Mouse (Mus musculus) limb, embryonic 14.5 days (tissue): ENCODE measurements around the gene Arhgap44. TPM values are rescaled to one million over a fixed set of nuclear protein-coding genes. Genes with fewer than 3 reads are reported as not detected.

Experiments used
- ATAC-seq: fragments of 200-750 bp; cut with Nextera tagmentation; 2 replicates; pipeline ENCODE4 v1.8.0; 2017; ENCODE audit warnings: low read depth, moderate number of reproducible peaks, moderate TSS enrichment; ENCODE audit not compliant: low FRiP score
- DNase-seq: peaks from one replicate; pipeline ENCODE4 v3.0.0-alpha.2; 2015; ENCODE audit warnings: low spot score
- H3K27ac ChIP-seq: fragments of 300-500 bp; sonication (generic); replicated peaks from 2 replicates; pipeline ENCODE4 v1.5.1; 2014; ENCODE audit warnings: low read depth, mild to moderate bottlenecking, low read length, moderate library complexity, mixed read lengths
- H3K27me3 ChIP-seq: fragments of 300-500 bp; sonication (generic); 2 replicates; pipeline ENCODE4 v1.6.1; 2014; ENCODE audit warnings: low read length, mixed read lengths; ENCODE audit not compliant: control insufficient read depth, insufficient read depth
- H3K36me3 ChIP-seq: fragments of 300-500 bp; sonication (generic); 2 replicates; pipeline ENCODE4 v1.6.1; 2014; ENCODE audit warnings: mild to moderate bottlenecking, low read length, moderate library complexity, mixed read lengths; ENCODE audit not compliant: control insufficient read depth, insufficient read depth
- H3K4me1 ChIP-seq: fragments of 300-500 bp; sonication (generic); 2 replicates; pipeline ENCODE4 v1.6.1; 2014; ENCODE audit warnings: antibody characterized with exemption, low read length, mixed read lengths; ENCODE audit not compliant: control insufficient read depth, insufficient read depth
- H3K4me2 ChIP-seq: fragments of 300-500 bp; sonication (generic); replicated peaks from 2 replicates; pipeline ENCODE4 v1.6.1; 2014; ENCODE audit warnings: low read depth, mild to moderate bottlenecking, low read length, moderate library complexity; ENCODE audit not compliant: severe bottlenecking
- H3K4me3 ChIP-seq: fragments of 300-500 bp; sonication (generic); replicated peaks from 2 replicates; pipeline ENCODE4 v1.5.1; 2014; ENCODE audit warnings: low read length
- H3K9ac ChIP-seq: fragments of 300-500 bp; sonication (generic); 2 replicates; pipeline ENCODE4 v1.6.1; 2014; ENCODE audit warnings: mild to moderate bottlenecking, low read depth, low read length, moderate library complexity; ENCODE audit not compliant: severe bottlenecking
- H3K9me3 ChIP-seq: fragments of 300-500 bp; sonication (generic); 2 replicates; pipeline ENCODE4 v1.6.1; 2016; ENCODE audit warnings: low read length; ENCODE audit not compliant: control insufficient read depth
- POLR2A ChIP-seq: fragments of 200-500 bp; IDR thresholded peaks from 2 replicates; pipeline ENCODE4 v1.8.0; 2012; ENCODE audit warnings: inconsistent platforms, mild to moderate bottlenecking, moderate library complexity, borderline replicate concordance; ENCODE audit not compliant: insufficient read depth, insufficient read length; ENCODE audit errors: extremely low read depth
- WGBS: fragments of 180-500 bp; shearing (Covaris S2); extraction: QIAGEN DNeasy Blood & Tissue Kit; methylation state at CpG from one replicate; pipeline ENCODE4 v1.1.7; 2014; 5-methylcytosine and 5-hydroxymethylcytosine counted together
- polyA plus RNA-seq, 2 experiments: library from polyadenylated mRNA; depleted of rRNA in 1 of 2; stranded (reverse) in 1 of 2; unstranded in 1 of 2; fragments of >200 nt; fragmentation: Nextera tagmentation in 1 of 2; extraction: Ambion mirVana in 1 of 2; gene quantifications; 2 replicates each; pipeline versions ENCODE4 v1.2.1 to v1.2.3; 2012 to 2014

Gene Arhgap44
- polyA plus RNA-seq, 2 experiments = 5.0 to 6.2 TPM

DNA sequence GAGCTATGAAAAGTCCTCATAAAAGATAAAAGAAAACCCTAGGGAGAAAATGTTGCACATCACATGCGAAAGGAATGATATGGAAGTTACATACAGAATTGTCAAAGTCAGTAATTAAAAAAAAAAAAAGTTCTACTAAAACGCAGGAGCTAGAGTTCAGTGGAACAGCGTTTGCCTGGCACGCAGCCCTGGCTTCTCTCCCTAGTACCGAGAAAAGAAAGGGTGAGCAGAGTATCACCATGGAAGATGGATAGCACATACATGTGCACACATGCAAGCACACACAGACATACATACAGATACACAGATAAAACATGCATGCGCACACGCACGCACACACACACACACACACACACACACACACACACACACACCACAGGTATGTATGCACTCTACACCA, 82.0 kb downstream of the Arhgap44 start:
- DNase-seq = no peak
- no peak for TF ChIP-seq POLR2A
- 81% methylated on average over 8 of the region's 8 CpGs for WGBS

DNA sequence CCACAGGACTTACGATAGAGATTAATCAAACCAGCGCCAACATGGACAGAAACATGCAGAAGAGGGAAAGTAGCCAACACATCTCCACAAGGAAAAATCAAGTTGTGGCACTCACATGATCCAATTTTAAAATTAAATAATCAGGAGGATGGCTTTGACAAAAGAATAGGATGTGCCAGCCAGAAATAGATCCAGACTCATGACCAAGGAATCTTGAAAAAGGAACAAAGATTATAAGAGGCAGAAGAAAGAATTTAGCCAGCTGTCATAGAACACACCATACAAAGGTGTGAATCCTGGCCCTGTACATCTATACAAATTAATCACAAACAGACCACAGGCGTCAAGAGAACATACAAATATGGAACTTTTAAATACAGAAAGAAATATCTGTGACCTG, 82.5 kb downstream of the Arhgap44 start:
- Histone ChIP-seq H3K27me3 (no peaks in the 10 kb centered on the region), H3K9ac (no peak overlapping the region), H3K4me2 (no peak overlapping the region), H3K4me3 (no peak overlapping the region), H3K27ac (no peak overlapping the region), H3K36me3 (no peaks in the 10 kb centered on the region), H3K9me3 (no peaks in the 10 kb centered on the region), H3K4me1 (no peaks in the 10 kb centered on the region)
- WGBS = 88% methylated on average over 3 of the region's 3 CpGs
- no peak for TF ChIP-seq POLR2A
- DNase-seq (no peak), ATAC-seq (no peak)

More for the DNA sequence above, 82.0 kb downstream of the Arhgap44 start:
- Histone ChIP-seq H3K4me2 (no peak overlapping the region), H3K27ac (no peak overlapping the region), H3K9ac (no peak overlapping the region), H3K36me3 (no peaks in the 10 kb centered on the region), H3K4me3 (no peak overlapping the region), H3K27me3 (no peaks in the 10 kb centered on the region), H3K9me3 (no peaks in the 10 kb centered on the region), H3K4me1 (no peaks in the 10 kb centered on the region)
- ATAC-seq = no peak

DNA sequence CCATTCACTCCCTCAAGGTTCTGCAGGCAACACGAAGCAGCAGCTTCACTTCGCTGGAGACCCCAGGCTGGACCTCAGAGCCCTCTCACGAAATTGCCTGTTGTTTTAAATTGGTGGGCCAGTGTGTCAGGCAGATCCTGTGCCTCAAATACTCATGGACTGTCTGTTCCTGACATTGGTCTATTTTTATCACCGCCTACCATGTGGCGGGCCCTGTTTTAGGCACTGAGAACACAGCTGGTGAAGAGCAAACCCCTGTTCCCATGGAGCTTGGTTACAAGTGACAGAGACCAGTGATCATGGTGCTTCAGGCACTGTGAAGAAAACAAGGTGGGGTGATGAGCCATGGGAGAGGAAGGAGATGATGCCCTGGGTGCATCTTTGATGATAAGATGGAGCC, 93.2 kb downstream of the Arhgap44 start:
- WGBS = 82% methylated on average over 5 of the region's 5 CpGs
- TF ChIP-seq POLR2A = no peak

DNA sequence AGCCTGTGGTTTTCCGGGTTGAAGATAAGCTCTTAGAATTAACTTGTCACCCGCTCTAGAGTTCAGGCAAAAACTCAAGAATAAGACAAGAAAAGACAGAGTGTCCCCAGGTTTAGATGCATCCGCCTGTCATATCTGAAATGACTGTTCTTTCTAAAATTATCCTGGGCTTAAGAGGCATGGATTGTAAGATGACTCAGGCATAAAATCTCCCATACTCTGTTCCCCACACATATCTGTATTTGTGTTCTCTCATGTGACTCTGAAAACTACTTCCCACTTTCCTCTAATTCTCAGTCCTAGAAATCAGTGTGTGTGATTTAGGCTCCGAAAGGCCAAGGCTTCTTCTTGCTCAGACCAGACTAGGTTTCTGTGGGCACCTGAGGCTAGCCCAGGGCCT, 93.7 kb downstream of the Arhgap44 start:
- no peak for ATAC-seq
- 87% methylated on average over 4 of the region's 4 CpGs for WGBS

More for the DNA sequence above, 93.2 kb downstream of the Arhgap44 start:
- no peaks in the 10 kb centered on the region for H3K36me3 ChIP-seq
- H3K27ac ChIP-seq = no peak overlapping the region
- H3K4me3 ChIP-seq = no peak overlapping the region
- H3K4me1 ChIP-seq = no peaks in the 10 kb centered on the region
- no peaks in the 10 kb centered on the region for H3K27me3 ChIP-seq
- no peak overlapping the region for H3K4me2 ChIP-seq
- no peaks in the 10 kb centered on the region for H3K9me3 ChIP-seq
- H3K9ac ChIP-seq = no peak overlapping the region
- DNase-seq = no peak
- no peak for ATAC-seq

DNA sequence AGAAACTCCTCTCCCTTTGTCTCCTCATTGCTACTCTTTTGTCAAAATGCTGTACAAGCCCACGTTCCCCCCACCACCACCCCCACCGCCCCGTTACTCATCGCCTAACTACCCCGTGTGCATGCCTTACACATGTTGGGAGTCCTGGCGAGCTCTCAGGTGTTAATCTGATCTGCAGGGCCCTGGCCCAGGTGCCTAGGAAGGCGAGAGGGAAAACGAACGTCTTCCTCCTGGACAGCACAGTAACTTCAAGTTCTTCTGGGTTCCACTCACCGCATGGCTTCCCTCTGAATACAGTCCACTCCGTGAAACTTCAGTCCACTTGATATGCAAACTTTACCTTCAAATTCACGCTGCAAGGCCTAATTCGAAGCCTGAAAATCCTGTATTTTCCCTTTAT, 97.6 kb downstream of the Arhgap44 start:
- WGBS = 74% methylated on average over 13 of the region's 13 CpGs
- Histone ChIP-seq H3K27ac (no peak overlapping the region), H3K36me3 (no peaks in the 10 kb centered on the region), H3K4me2 (no peak overlapping the region), H3K4me1 (no peaks in the 10 kb centered on the region), H3K9ac (no peak overlapping the region), H3K27me3 (no peaks in the 10 kb centered on the region), H3K9me3 (no peaks in the 10 kb centered on the region), H3K4me3 (no peak overlapping the region)
- DNase-seq = no peak
- no peak for TF ChIP-seq POLR2A
- ATAC-seq = no peak

More for the DNA sequence above, 93.7 kb downstream of the Arhgap44 start:
- H3K36me3 ChIP-seq = no peaks in the 10 kb centered on the region
- no peak overlapping the region for H3K4me2 ChIP-seq
- H3K4me3 ChIP-seq = no peak overlapping the region
- no peaks in the 10 kb centered on the region for H3K27me3 ChIP-seq
- DNase-seq = no peak
- H3K9me3 ChIP-seq = no peaks in the 10 kb centered on the region
- TF ChIP-seq POLR2A = no peak
- no peak overlapping the region for H3K9ac ChIP-seq
- no peaks in the 10 kb centered on the region for H3K4me1 ChIP-seq
- no peak overlapping the region for H3K27ac ChIP-seq

DNA sequence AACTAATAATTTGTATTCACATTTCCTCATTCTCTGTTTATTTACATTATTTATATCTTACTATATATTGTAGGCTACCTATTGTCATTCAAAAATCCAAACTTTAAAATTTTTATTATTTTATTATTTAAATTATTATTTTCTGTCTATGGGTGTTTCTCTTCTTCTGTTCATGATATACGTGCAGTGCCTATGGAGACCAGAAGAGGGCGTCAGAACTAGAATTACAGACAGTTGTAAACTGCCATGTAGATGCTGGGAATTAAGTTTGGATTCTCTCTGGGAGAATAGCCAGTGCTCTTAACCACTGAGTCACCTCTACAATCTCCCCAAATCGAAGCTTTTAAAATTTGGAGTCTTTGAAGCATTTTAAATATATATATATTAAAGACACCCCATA, 101.3 kb downstream of the Arhgap44 start:
- no peaks in the 10 kb centered on the region for H3K36me3 ChIP-seq
- 54% methylated on average over 3 of the region's 3 CpGs for WGBS

More for the DNA sequence above, 101.3 kb downstream of the Arhgap44 start:
- Histone ChIP-seq H3K9me3 (no peaks in the 10 kb centered on the region), H3K4me3 (no peak overlapping the region), H3K9ac (no peak overlapping the region), H3K4me2 (no peak overlapping the region), H3K4me1 (no peaks in the 10 kb centered on the region), H3K27ac (no peak overlapping the region), H3K27me3 (no peaks in the 10 kb centered on the region)
- TF ChIP-seq POLR2A = no peak
- DNase-seq (no peak), ATAC-seq (no peak)
